Mouse (Mus musculus): ENCODE results near the gene Prss38. TPM values are rescaled to one million over a fixed set of nuclear protein-coding genes. Genes with fewer than 3 reads are reported as not detected.
"Not testable (repeated sequence)": the region's sequence is repeated elsewhere in the genome, so short reads cannot be mapped to it uniquely, and the experiment has no call there.

Gene Prss38
- total RNA-seq, 2 experiments from 2014 or later, result not detected

- no peak for ATAC-seq (replicated peaks; ENCODE audit: poor library complexity, severe bottlenecking)
Observed at GRCm38 (mm10) chr11:59379547-59379946, 4.1 kb upstream of the Prss38 start.

GRCm38 (mm10) chr11:59377999-59378398, 2.5 kb upstream of the Prss38 start:
- ATAC-seq (replicated peaks; ENCODE audit: poor library complexity, severe bottlenecking), result no peak

- ATAC-seq (replicated peaks; ENCODE audit: poor library complexity, severe bottlenecking), result no peak
Observed at GRCm38 (mm10) chr11:59369848-59370247, 5.6 kb downstream of the Prss38 start.

- ATAC-seq (replicated peaks; ENCODE audit: poor library complexity, severe bottlenecking), result not testable (repeated sequence)
Observed at GRCm38 (mm10) chr11:59367955-59368354, 7.5 kb downstream of the Prss38 start.

- no peak for ATAC-seq (replicated peaks; ENCODE audit: poor library complexity, severe bottlenecking)
Observed at GRCm38 (mm10) chr11:59366633-59367032, 8.8 kb downstream of the Prss38 start.

GRCm38 (mm10) chr11:59366031-59366430, 9.4 kb downstream of the Prss38 start:
- no peak for ATAC-seq (replicated peaks; ENCODE audit: poor library complexity, severe bottlenecking)

GRCm38 (mm10) chr11:59364417-59364816, 11.0 kb downstream of the Prss38 start:
- no peak for ATAC-seq (replicated peaks; ENCODE audit: poor library complexity, severe bottlenecking)

- no peak for ATAC-seq (replicated peaks; ENCODE audit: poor library complexity, severe bottlenecking)
Observed at GRCm38 (mm10) chr11:59364007-59364406, 11.4 kb downstream of the Prss38 start.

GRCm38 (mm10) chr11:59361291-59361690, 14.2 kb downstream of the Prss38 start:
- no peak for ATAC-seq (replicated peaks; ENCODE audit: poor library complexity, severe bottlenecking)

- ATAC-seq (replicated peaks; ENCODE audit: poor library complexity, severe bottlenecking), result no peak
Observed at GRCm38 (mm10) chr11:59356874-59357289, 18.6 kb downstream of the Prss38 start.

GRCm38 (mm10) chr11:59354793-59355192, 20.7 kb downstream of the Prss38 start:
- no peak for ATAC-seq (replicated peaks; ENCODE audit: poor library complexity, severe bottlenecking)

GRCm38 (mm10) chr11:59350326-59350725, 25.1 kb downstream of the Prss38 start:
- no peak for ATAC-seq (replicated peaks; ENCODE audit: poor library complexity, severe bottlenecking)

GRCm38 (mm10) chr11:59346166-59346910, 29.1 kb downstream of the Prss38 start:
- ATAC-seq (replicated peaks; ENCODE audit: poor library complexity, severe bottlenecking), result no peak

- ATAC-seq (replicated peaks; ENCODE audit: poor library complexity, severe bottlenecking), result peak; percentile 44; the same call in 1 of the 2 replicates
Observed at GRCm38 (mm10) chr11:59342956-59343355, 32.5 kb downstream of the Prss38 start.

GRCm38 (mm10) chr11:59338736-59339120, 36.7 kb downstream of the Prss38 start:
- ATAC-seq (replicated peaks; ENCODE audit: poor library complexity, severe bottlenecking), result no peak

- ATAC-seq (replicated peaks; ENCODE audit: poor library complexity, severe bottlenecking), result no peak
Observed at GRCm38 (mm10) chr11:59337955-59338735, 37.3 kb downstream of the Prss38 start.

GRCm38 (mm10) chr11:59336381-59336780, 39.1 kb downstream of the Prss38 start:
- ATAC-seq (replicated peaks; ENCODE audit: poor library complexity, severe bottlenecking), result no peak

GRCm38 (mm10) chr11:59335942-59336341, 39.5 kb downstream of the Prss38 start:
- ATAC-seq (replicated peaks; ENCODE audit: poor library complexity, severe bottlenecking), result 0 out of 2 replicates have a peak, but pooled peaks have one; percentile 22

GRCm38 (mm10) chr11:59335150-59335549, 40.3 kb downstream of the Prss38 start:
- no peak for ATAC-seq (replicated peaks; ENCODE audit: poor library complexity, severe bottlenecking)

- no peak for ATAC-seq (replicated peaks; ENCODE audit: poor library complexity, severe bottlenecking)
Observed at GRCm38 (mm10) chr11:59332938-59333337, 42.5 kb downstream of the Prss38 start.

GRCm38 (mm10) chr11:59331167-59331869, 44.1 kb downstream of the Prss38 start:
- no peak for ATAC-seq (replicated peaks; ENCODE audit: poor library complexity, severe bottlenecking)
